Mouse (Mus musculus) embryonic fibroblast, embryonic 13.5 days (primary cell): ENCODE measurements at regions not wholly inside any gene's neighbourhood (a gene's known extent, or its start where the extent isn't known, plus 50 kb on each side); places are given as distances from the start of the nearest gene placed in this dataset.

Source experiments
- CTCF ChIP-seq: IDR thresholded peaks from 2 replicates; pipeline ENCODE4 v1.5.1; 2011; ENCODE audit warnings: mild to moderate bottlenecking, control low read depth, low read length, moderate library complexity, borderline replicate concordance; ENCODE audit not compliant: insufficient read depth
- POLR2A ChIP-seq: IDR thresholded peaks from 2 replicates; pipeline ENCODE4 v1.6.1; 2011; ENCODE audit warnings: low read depth, mild to moderate bottlenecking, control low read depth, low read length, moderate library complexity

GRCm38 (mm10) chr19:60302371-60302770, 75.9 kb upstream of the Fam204a start:
- TF ChIP-seq POLR2A (no peak), CTCF (no peak)
